In genomic region chr7:45639561-45640027, GRCm38 (mm10) we compare ENCODE assay signal across 9 mouse cellular contexts. TPM values are rescaled to one million over a fixed set of nuclear protein-coding genes. Genes with fewer than 3 reads are reported as not detected.
DNase-seq lines count a peak whose midpoint lies in the region; ATAC-seq and TF ChIP-seq lines count a peak whose summit lies in the region.
"Had no signal": no experiment of that assay in that cellular context is flagged by ENCODE, and none has a peak within 500 bp of the region (broad histone marks: within the 10 kb centered on the region; RNA-seq: fewer than 3 reads in every experiment).

Mamstr (plus strand) TSS chr7:45639977.

- 23% methylated on average over 19 of the region's 19 CpGs for WGBS in kidney, embryonic 14.5 days

- TF ChIP-seq POLR2A in testis, adult 2 months (IDR thresholded peaks at IDR 0.05; ENCODE audit: control insufficient read depth, low read depth, low read length) = no peak

- H3K4me3 ChIP-seq in kidney, embryonic 14.5 days (ENCODE audit: low read length) = no peak within 1 kb of the TSS
- peak within 1 kb of the TSS; percentile 11 for H3K4me3 ChIP-seq in testis, adult 2 months (ENCODE audit: control insufficient read depth, low read depth, low read length)
- H3K4me3 ChIP-seq: erythroblast, embryonic 14.5 days had no signal

- H3K27me3 ChIP-seq in kidney, embryonic 14.5 days (ENCODE audit: control insufficient read depth, insufficient read depth, low read length) = no peaks in the 10 kb centered on the region
- H3K27me3 ChIP-seq in testis, adult 2 months (ENCODE audit: control insufficient read depth, insufficient read depth, low read length) = no peaks in the 10 kb centered on the region

- ATAC-seq in kidney, embryonic 14.5 days (ENCODE audit: low FRiP score, low TSS enrichment) = no peak
- ATAC-seq in activated CD4-positive, CD25-positive, alpha-beta regulatory T cell, adult 4 months = no peak

- DNase-seq in adrenal gland, postnatal 4 days (ENCODE audit: low spot score in 2 of 2) = no peak
- DNase-seq in adrenal gland, postnatal 36 days = no peak
- DNase-seq in kidney, postnatal 36 days = no peak
- no peak for DNase-seq in testis, postnatal 10 days (ENCODE audit: low spot score)
- DNase-seq in testis, postnatal 14 days (ENCODE audit: low spot score) = peak; percentile 56

- 0 out of 2 replicates have a peak, but pooled peaks cover 4% of the 10 kb centered on the region for H3K36me3 ChIP-seq in kidney, embryonic 14.5 days (ENCODE audit: control insufficient read depth, insufficient read depth, low read length)
- no peaks in the 10 kb centered on the region for H3K36me3 ChIP-seq in testis, adult 2 months (ENCODE audit: control insufficient read depth, insufficient read depth, low read length)

- H3K27ac ChIP-seq in kidney, embryonic 14.5 days (ENCODE audit: low read depth, low read length) = peak within 1 kb of the TSS; percentile 12; the same call in 1 of the 2 replicates
- H3K27ac ChIP-seq in testis, adult 2 months (ENCODE audit: control insufficient read depth, insufficient read depth, low read depth, low read length) = no peak within 1 kb of the TSS

- H3K9me3 ChIP-seq in kidney, embryonic 14.5 days (ENCODE audit: control insufficient read depth, low read length) = no peaks in the 10 kb centered on the region; the same call in 1 of the 2 replicates

- H3K9ac ChIP-seq in kidney, embryonic 14.5 days (ENCODE audit: low read depth, low read length) = no peak within 1 kb of the TSS

- no peak for TF ChIP-seq CTCF in testis, adult 2 months (IDR thresholded peaks at IDR 0.05; ENCODE audit: control insufficient read depth, insufficient read depth, insufficient replicate concordance, low read depth, low read length)

- H3K4me2 ChIP-seq in kidney, embryonic 14.5 days (replicated peaks; ENCODE audit: low read depth, low read length) = no peak within 1 kb of the TSS; the same call in 1 of the 2 replicates

- peaks cover 46% of the 10 kb centered on the region for H3K4me1 ChIP-seq in kidney, embryonic 14.5 days (ENCODE audit: control insufficient read depth, insufficient read depth, low read length)
- H3K4me1 ChIP-seq in testis, adult 2 months (ENCODE audit: control insufficient read depth, insufficient read depth, low read length) = peaks cover 23% of the 10 kb centered on the region

RNA-seq across cellular contexts. Expression of gene Mamstr, which starts in this region (rescaled TPM):
- 10 to 100 TPM; 11.5 to 14.2 TPM for total RNA-seq in adrenal gland, postnatal 4 days (2021)
- total RNA-seq in adrenal gland, postnatal 36 days (2021) = 10 to 100 TPM in 1 of 2 experiments, 1 to 10 TPM in 1; 3.0 to 11.0 TPM
- 3.6 and 5.0 TPM in 2 replicates for polyA plus RNA-seq in kidney, embryonic 14.5 days (2014; fragmentation: Nextera tagmentation; extraction: Ambion mirVana)
- polyA plus RNA-seq in testis, adult 2 months (2012; rRNA removed) = 0.74 and 1.3 TPM in 2 replicates
- polyA plus RNA-seq in activated CD4-positive, CD25-positive, alpha-beta regulatory T cell, adult 4 months (2017; shearing (Covaris generic)) = not detected
- polyA plus RNA-seq: erythroblast, embryonic 14.5 days had no signal
